Mouse (Mus musculus): ENCODE results near the gene Abcd1. TPM values are rescaled to one million over a fixed set of nuclear protein-coding genes. Genes with fewer than 3 reads are reported as not detected.

Gene Abcd1
- total RNA-seq (2021), result 10 to 100 TPM; 15.0 to 16.2 TPM

DNA sequence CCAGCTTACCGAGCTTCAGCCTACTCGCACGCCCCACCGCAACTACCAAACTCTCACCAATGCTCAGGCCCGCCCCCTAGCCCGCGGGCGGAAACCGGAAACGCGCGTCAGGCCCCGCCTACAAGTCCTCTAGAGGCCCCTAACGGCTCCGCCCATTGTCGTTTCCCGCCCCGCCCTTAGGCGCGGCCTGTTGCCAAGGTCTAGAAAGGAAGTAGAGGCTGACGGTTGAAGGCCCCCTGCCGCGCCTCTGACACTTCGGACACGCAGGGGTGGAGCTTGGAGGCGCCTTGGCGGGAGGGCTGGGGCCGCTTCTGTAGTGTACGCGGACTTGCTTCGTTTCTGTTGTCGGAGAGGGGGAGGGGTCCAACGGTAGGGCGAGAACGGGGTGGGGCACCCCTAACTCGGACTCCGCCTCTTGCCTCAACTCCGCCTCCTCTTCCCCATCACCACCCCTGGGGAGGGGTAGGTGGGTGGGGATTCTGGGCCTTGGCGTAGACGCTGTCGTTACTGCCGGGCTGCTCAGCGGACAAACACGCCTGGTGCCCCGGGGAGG, at the start of gene Abcd1, which contains the start of gene Bcap31:
Gene Abcd1 (plus strand): TSS at position 489 of the 553 bp plus-strand sequence.
Gene Bcap31 (minus strand): TSS at position 67 of the 553 bp plus-strand sequence.
- DNase-seq (ENCODE audit: extremely low spot score in 1 of 2, low spot score in 2 of 2), result peak; percentile 81 to 96
- intact Hi-C loops (cut with DNase I), result no loop called here

DNA sequence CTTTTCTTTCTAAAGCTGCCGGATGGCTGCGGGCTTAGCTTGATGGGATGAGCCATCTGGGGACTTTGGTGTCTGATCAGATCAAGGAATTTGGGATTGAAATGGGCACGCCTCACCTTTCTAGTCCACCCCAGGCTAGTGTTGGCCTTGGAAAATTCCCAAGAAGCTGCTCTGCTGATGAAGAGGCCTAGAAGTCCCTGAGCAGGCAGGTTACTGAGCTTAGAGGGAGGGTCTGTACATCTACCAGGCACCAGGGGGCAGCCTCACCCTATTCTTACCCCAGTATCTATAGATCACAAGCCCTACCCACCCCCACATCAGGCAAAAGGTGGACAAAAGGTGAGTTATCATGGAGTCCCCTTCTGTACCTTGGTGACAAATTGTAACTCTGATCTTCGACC, 44.4 kb upstream of the Abcd1 start:
- DNase-seq (ENCODE audit: extremely low spot score in 1 of 2, low spot score in 2 of 2), result peak in 1 of 2 experiments; percentile 50
- intact Hi-C loops (cut with DNase I), result no loop called here

DNA sequence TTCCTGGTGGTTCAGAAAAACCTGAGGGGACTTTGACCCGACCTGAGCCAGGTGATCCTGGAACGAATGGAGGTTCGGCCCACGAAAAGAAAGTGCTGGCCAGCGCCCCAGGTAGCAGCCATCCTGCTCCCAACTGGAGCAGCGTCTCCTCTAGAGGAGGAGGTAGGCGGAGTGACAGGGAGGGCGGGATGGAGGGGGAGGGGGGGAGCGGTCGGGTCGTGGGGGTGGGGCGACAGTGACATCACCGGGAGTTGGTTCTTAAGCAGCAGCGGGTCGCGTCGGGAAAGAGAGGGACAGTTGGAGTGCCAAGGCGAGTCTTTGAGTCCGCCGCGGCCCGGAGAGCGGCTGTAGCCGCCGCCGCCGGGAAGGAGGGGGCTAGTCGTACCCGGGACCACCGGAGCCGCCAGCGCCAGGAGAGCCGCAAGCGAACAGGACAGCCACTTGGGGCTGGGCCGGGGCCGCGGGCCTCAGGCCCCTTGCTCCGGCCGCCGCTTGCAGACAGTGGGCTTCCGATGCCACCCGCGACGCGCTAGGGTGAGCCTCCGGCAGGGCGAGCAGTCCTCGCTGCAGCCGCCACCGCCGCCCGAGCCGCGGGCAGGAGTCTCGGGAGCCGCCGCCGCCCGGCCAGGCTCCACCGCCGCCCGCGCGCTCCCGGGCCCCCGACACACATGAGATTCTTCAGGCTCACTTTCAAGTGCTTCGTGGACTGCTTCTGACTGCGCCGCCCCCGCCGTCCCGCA, 43.3 kb upstream of the Abcd1 start, which contains the start of gene Slc6a8:
Gene Slc6a8 (plus strand): TSS at position 272 of the 740 bp plus-strand sequence.
- peak in 1 of 2 experiments; percentile 78 for DNase-seq (ENCODE audit: extremely low spot score in 1 of 2, low spot score in 2 of 2)
- intact Hi-C loops (cut with DNase I), result no loop called here

DNA sequence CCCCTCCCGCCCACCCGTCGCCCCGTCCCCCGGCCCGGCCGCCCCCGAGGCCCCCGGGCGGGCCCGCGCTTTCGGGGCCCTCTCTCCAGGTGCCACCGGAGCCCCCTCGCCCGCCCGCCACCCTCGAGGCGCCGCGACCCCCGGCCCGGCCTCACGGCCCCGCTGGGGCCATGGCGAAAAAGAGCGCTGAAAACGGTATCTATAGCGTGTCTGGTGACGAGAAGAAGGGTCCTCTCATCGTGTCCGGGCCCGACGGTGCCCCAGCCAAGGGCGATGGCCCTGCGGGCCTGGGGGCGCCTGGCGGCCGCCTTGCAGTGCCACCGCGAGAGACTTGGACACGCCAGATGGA, 42.8 kb upstream of the Abcd1 start:
- no peak for DNase-seq (ENCODE audit: extremely low spot score in 1 of 2, low spot score in 2 of 2)
- intact Hi-C loops (cut with DNase I), result no loop called here

DNA sequence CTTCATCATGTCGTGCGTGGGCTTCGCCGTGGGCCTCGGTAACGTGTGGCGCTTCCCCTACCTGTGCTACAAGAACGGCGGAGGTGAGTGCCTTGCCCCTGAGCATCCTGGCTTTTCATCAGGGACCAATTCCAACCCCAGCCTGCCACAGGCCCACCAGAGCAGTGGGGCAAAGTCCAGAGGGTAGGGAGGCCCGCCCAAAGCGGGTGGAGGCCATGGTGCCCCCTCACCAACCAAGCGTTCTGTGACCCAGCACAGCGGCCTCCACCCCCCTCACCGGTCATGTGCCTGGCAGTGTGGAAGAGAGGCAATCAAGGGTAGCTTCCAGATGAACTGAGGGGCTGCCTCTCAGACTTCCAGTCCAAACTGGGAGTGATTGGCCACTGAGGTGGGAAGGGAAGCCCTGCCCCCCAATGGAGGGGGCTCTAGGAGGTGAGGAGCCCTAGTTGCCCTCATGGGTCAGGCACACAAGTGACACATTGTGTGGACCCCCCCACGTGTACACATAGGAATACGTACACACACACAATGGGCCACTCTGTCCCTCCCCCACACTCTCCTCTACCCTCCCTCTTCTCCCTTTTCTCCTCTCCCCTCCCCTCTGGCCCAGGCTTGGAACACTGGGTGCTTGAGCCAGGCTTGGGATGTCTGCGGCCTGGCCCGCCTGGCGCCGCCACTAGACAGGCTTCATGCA, 42.3 kb upstream of the Abcd1 start:
- DNase-seq (ENCODE audit: extremely low spot score in 1 of 2, low spot score in 2 of 2), result peak in 1 of 2 experiments; percentile 40
- intact Hi-C loops (cut with DNase I), result no loop called here

DNA sequence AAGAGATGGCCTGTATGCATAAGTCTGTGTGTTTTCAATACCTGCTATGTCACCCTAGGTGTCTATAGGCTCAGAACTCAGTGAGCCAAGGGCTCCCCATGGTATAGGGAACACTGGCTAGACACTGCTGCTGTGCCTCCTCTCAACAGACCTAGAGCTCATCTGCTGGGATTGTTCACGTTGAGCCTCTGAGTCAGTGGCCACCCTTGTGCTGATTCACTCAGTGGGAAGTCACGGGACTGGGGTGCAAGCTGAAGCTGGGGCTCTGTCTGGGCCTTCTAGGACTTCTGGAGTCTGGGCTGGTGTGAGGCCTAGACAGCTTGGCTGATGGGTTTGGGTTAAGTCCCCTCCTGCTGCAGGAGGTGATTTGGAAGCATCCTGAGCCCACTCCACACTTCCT, 41.2 kb upstream of the Abcd1 start:
- intact Hi-C loops (cut with DNase I), result no loop called here
- DNase-seq (ENCODE audit: extremely low spot score in 1 of 2, low spot score in 2 of 2), result no peak

DNA sequence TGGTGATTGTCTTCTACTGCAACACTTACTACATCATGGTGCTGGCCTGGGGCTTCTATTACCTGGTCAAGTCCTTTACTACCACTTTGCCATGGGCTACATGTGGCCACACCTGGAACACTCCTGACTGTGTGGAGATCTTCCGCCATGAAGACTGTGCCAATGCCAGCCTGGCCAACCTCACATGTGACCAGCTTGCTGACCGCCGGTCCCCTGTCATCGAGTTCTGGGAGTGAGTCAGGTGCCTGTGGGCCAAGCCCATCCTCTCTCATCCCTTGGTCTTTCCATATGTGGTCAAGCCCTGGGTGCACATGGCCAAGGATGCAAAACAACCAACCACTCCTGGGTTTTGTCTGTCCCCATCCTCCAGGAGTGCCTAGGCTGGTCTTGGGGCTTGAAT, 39.7 kb upstream of the Abcd1 start:
- no peak for DNase-seq (ENCODE audit: extremely low spot score in 1 of 2, low spot score in 2 of 2)
- intact Hi-C loops (cut with DNase I), result no loop called here

DNA sequence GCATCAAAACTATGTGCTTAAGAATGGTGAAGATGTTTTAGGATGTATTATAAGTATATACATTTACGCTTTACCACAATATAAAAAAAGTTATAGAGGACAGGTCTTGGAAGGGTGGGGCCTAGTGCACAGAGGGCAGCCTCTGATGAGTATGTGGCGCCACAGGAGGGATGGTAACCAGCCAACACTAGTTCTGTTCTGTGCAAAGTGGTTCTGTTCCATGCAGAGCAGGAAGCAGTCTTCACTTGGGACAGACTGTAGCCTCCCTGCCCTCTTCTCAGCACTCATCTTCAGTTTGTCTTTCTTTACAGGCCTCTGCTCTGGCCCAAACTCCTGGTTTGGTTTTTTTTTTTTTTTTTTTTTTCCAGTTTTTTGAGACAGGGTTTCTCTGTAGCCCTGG, 32.2 kb upstream of the Abcd1 start:
- intact Hi-C loops (cut with DNase I), result no loop called here
- no peak for DNase-seq (ENCODE audit: extremely low spot score in 1 of 2, low spot score in 2 of 2)

DNA sequence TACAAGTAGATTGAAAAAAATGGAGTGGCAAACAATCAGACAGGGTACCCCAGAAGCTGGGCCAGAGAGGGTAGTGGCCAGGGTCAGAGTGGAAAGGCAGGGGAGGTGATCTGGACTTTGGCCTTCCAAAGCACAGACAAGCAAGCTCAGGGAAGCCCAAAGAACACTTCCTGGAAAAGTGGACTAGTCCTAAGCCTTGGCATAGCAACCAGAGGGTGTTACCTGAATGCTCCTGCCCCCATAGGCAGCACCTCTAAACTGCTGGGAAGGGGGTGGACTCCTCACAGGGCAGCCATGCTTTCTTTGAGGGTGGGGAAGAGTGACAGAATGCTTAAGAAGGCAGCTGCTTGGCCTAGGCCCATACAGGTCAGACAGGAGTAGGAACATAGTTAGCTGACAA, 31.4 kb upstream of the Abcd1 start:
- DNase-seq (ENCODE audit: extremely low spot score in 1 of 2, low spot score in 2 of 2), result no peak
- intact Hi-C loops (cut with DNase I), result no loop called here

DNA sequence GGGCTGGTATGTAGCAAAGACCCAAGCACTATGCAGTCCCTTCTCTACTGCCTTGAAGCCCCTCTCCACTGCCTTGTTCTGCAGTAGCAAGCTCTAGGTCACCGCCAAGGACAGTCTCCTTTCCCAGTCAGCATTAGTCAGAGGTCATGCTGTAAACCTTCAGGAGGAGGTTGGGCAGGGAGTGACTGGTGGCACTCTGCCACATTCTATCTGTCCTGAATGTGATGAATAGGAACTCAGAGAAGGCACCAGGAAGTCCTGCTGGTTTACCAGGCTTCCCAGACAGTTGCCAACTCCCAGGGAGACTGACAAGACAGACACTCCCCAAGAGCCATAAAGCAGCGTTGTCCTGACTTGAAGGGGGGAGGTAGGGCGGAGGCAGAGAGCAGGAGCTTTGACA, 30.8 kb upstream of the Abcd1 start:
- intact Hi-C loops (cut with DNase I), result no loop called here
- DNase-seq (ENCODE audit: extremely low spot score in 1 of 2, low spot score in 2 of 2), result no peak

DNA sequence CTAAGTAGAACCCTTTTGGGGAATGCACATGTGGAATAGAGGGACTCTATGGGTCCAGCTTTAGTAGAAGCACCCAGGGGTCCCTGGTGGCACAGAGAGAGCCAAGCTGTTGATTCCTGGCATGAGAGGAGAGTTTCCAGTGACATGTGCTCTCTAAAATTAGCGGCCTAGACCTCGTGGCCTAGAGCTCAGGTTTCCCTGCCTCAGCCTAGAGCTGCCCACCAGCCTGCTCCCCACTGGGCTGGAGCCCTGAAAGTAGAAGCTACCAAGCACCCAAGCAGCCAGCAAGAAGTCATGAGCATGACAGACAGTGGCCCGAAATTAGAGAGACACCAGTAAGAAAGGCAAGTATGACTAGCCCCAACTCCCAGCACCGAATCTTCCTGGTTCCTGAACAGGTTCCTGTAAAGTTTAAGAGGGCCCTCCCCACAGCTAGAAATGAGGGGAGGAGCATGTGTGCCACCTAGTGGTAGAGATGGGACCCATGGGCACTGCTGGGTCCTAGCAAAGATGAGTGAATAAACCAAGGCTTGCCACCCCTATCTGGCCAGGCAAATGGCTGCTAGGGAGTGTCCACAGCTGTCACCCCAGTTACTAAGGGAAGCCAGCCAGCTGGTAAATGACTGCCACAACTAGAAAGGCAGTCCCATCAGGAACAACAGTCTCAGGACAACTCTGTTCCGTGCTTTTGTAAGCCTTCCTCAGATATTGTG, 25.3 kb upstream of the Abcd1 start:
- DNase-seq (ENCODE audit: extremely low spot score in 1 of 2, low spot score in 2 of 2), result peak in 1 of 2 experiments; percentile 16
- intact Hi-C loops (cut with DNase I), result no loop called here

DNA sequence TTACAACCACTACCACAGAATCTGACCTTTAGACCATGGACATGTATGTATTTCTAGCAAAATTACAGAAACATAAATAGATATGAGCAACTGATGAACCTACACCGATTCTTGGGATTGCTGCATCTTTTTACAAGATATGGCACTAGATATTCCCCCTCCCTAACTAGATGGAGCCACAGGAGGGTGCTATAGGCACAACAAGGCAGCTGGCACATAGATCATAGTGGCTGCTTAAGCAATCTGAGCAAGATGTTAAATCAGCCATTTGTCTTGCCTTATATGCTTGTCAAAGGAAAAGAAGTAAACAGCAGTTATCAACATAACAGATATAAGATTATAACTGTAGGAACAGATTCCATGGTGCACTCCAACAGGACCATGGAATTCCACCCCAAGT, 15.9 kb upstream of the Abcd1 start:
- DNase-seq (ENCODE audit: extremely low spot score in 1 of 2, low spot score in 2 of 2), result no peak
- intact Hi-C loops (cut with DNase I), result no loop called here

DNA sequence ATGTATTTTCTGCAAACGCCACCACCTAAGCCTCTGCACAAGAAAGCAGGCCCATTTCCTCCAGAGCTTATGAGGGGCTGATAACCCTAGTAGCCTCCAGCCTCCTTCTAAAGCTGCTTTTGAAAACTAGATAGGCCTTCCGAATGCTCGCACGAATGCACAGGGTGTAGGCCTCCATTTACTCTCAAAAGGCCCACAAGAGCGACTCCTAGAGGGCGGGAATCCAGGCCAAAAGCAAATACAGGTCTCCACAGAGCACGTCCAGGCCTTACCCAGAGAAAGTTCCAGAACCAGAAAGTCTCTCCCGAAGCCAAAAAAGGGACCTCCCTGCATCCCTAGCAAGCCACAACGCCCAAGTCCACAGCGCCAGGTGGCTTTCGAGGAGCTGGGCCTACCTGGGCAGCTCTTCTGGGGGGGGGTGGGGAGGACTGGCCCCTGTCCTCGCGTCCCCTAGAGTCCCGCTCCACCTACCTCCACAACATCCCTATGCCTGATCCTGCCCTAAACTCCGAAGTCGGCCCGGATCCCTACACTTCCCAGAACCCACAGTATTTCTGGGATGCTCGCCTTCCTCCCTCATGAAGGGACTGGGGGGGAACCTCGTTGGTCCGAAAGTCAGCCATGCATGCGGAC, 805 bp upstream of the Abcd1 start:
- intact Hi-C loops (cut with DNase I), result no loop called here
- DNase-seq (ENCODE audit: extremely low spot score in 1 of 2, low spot score in 2 of 2), result peak in 1 of 2 experiments; percentile 47

DNA sequence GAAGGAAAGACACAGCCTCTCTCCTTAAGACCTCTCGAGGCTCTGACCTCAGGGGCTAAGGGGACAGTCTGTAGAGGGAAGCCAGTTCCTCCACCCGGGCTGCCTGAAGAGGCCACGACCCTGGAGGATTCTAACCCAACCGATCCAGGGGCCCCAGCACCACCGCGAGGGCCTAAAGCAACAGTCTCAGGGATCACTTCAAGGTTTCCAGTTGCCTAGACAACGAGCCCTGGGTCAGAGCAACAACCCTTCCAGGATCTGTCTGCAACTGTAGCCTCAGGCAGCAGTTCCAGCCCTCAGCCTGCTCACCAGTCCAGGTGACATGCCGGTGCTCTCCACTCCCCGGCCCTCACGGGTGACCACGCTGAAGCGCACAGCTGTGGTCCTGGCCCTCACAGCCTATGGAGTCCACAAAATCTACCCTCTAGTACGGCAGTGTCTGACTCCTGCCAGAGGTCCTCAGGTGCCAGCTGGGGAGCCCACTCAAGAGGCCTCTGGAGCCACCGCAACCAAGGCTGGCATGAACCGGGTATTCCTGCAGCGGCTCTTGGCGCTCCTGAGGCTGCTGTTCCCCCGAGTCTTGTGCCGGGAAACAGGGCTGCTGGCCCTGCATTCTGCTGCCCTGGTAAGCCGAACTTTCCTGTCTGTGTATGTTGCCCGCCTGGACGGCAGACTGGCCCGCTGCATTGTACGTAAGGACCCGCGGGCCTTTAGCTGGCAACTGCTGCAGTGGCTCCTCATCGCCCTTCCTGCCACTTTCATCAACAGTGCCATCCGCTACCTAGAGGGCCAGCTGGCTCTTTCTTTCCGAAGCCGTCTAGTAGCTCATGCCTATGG, 530 bp downstream of the Abcd1 start:
- intact Hi-C loops (cut with DNase I), result no loop called here
- peak; percentile 3 to 28 for DNase-seq (ENCODE audit: extremely low spot score in 1 of 2, low spot score in 2 of 2)

DNA sequence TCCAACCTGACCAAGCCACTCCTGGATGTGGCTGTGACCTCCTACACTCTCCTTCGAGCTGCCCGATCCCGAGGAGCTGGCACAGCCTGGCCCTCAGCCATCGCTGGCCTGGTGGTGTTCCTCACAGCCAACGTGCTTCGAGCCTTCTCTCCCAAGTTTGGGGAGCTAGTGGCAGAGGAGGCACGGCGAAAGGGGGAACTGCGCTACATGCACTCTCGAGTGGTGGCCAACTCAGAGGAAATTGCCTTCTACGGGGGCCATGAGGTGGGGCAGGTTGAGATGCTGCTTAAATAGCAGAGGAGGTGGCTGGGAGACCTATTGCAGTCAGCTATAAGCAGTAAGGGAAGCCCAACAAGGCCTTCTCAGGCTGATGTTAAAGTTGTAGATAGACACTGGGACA, 1.3 kb downstream of the Abcd1 start:
- intact Hi-C loops (cut with DNase I), result no loop called here
- peak in 1 of 2 experiments; percentile 25 for DNase-seq (ENCODE audit: extremely low spot score in 1 of 2, low spot score in 2 of 2)

DNA sequence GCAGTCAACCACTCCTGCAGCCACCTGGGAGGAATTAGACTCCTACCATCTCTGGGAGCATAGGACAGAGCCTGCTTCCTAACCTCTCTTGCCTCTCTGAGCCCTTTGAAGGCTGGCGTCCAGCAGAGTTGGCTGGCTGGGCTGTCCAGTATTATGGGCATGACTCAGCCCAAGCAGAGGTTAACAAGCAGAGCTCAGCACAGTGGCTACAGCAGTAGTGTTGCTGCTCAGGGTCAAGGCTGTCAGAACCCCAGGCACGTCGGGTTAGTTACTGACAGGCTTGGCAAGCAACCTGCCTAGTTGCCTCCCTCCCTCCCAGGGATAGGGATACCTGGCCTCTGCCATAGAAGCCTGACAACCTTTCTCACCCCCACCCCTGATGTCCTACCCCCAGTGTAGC, 1.9 kb downstream of the Abcd1 start:
- intact Hi-C loops (cut with DNase I), result no loop called here
- DNase-seq (ENCODE audit: extremely low spot score in 1 of 2, low spot score in 2 of 2), result peak; percentile 4 to 18

DNA sequence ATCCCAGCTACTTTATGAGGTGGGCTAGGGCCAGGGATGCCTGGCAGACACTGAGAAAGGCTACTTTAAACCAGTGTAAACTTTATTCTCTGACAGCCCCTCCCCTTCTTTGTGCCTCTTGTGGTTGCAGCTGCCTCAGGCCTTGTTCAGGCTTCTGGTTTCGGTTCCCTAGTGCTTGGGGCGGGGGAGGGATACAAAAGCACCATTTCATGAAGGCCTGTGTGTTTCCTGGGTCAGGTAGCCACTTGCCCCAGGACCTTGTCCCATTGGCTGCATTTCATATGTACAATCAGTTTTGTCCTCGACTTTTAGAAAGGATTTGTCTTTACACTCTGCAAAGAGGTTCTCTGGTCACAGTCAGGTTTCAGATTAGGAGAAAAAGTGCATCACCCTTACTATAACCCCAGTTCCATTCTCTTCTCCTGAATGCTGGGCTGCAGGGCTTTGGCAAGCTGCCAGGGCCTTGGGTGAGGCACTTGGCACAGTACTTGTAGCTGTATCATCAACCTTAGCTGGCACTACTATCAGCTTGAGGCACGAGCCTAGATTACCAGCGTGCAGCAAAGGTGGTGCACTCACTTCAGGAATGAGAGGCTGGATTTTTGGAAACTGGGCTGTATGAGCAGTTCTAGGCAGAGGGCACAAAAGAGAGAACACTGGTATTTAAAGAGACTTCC, 2.4 kb downstream of the Abcd1 start:
- DNase-seq (ENCODE audit: extremely low spot score in 1 of 2, low spot score in 2 of 2), result peak in 1 of 2 experiments; percentile 42
- intact Hi-C loops (cut with DNase I), result no loop called here

DNA sequence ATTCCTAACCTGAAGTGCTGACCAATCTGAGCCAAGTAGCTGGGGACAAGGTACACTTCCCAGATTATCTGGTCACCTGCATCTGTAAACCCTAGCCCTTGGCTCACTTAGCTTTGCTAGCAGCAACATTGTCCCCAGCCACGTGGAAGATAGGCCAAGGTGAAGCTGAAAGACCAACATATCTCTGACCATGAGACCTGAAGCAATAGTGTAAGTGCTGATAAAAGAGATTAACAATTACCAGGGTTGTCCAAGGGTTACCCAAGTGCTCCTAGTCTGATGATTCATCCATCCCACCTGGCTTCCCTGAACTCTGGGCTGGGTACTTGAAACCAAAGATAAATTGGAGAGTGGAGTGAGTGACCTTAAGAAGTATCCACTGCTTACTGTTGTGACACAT, 14.5 kb downstream of the Abcd1 start:
- intact Hi-C loops (cut with DNase I), result no loop called here
- DNase-seq (ENCODE audit: extremely low spot score in 1 of 2, low spot score in 2 of 2), result no peak
